Comparison of ENCODE assay signal across 1 mouse cellular context in the genomic region with DNA sequence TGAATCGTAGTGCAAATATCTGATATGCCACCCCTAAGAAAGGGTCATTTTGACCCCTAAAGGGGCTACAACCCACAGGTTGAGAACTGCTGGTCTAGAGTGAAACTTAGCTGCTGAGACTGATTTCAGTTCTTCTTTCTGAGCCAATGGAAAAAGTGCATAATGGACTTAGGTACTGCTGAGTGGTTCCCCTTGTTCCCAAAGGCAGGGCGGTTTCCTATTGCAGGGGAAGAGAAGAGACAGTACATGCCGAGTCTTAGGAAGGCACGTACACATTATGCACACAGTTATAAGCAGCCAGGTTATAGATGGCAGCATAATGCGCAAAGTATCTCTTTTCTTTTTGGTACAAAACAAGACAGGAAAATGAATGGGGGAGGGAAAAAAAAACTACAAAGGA.
TF ChIP-seq lines count a peak whose summit lies in the region.

No protein-coding gene starts in this region.

TF ChIP-seq in CH12.LX, 34 proteins besides CTCF, POLR2A, EP300 and RAD21:
- TF ChIP-seq TCF12 (IDR thresholded peaks at IDR 0.05; ENCODE audit: low read depth, low read length) (0 out of 2 replicates have a peak, but pooled peaks have one; percentile 50), ZMIZ1 (IDR thresholded peaks at IDR 0.05; ENCODE audit: low read depth, low read length) (no peak), ZNF384 (IDR thresholded peaks at IDR 0.05; ENCODE audit: low read depth, low read length) (no peak), NRF1 (IDR thresholded peaks at IDR 0.05; ENCODE audit: low read depth, low read length) (no peak), TBP (conservative IDR thresholded peaks at IDR 0.05; ENCODE audit: low read depth, low read length) (peak; percentile 74), CHD2 (IDR thresholded peaks at IDR 0.05; ENCODE audit: low read length) (no peak; the same call in 1 of the 2 replicates), MXI1 (IDR thresholded peaks at IDR 0.05; ENCODE audit: low read depth, low read length) (no peak), MYC (IDR thresholded peaks at IDR 0.05; ENCODE audit: low read depth, low read length) (peak; percentile 51; the same call in 1 of the 2 replicates), PAX5 (IDR thresholded peaks at IDR 0.05; ENCODE audit: low read length) (no peak), ETS1 (conservative IDR thresholded peaks at IDR 0.05; ENCODE audit: low read depth, low read length) (peak; percentile 58; the same call in 1 of the 2 replicates), E2F4 (IDR thresholded peaks at IDR 0.05; ENCODE audit: insufficient replicate concordance, low read depth, low read length) (no peak), SIN3A (IDR thresholded peaks at IDR 0.05; ENCODE audit: low read length) (no peak), USF1 (IDR thresholded peaks at IDR 0.05; ENCODE audit: low read depth, low read length) (no peak), JUN (IDR thresholded peaks at IDR 0.05; ENCODE audit: insufficient read depth, low read depth, low read length) (peak; percentile 93), ELF1 (IDR thresholded peaks at IDR 0.05; ENCODE audit: low read depth, low read length) (no peak), JUND (conservative IDR thresholded peaks at IDR 0.05; ENCODE audit: low read depth, low read length) (peak; percentile 86), BHLHE40 (IDR thresholded peaks at IDR 0.05; ENCODE audit: low read depth, low read length) (0 out of 2 replicates have a peak, but pooled peaks have one; percentile 41), CHD1 (IDR thresholded peaks at IDR 0.05; ENCODE audit: low read depth, low read length) (no peak), MEF2A (IDR thresholded peaks at IDR 0.05; ENCODE audit: borderline replicate concordance, low read depth, low read length) (peak; percentile 49; the same call in 1 of the 2 replicates), IRF4 (IDR thresholded peaks at IDR 0.05; ENCODE audit: low read depth, low read length) (peak; percentile 96)
TF ChIP-seq in CH12.LX: peak in this region for 9.
